ENCODE assay signal across 24 mouse cellular contexts in the genomic region with DNA sequence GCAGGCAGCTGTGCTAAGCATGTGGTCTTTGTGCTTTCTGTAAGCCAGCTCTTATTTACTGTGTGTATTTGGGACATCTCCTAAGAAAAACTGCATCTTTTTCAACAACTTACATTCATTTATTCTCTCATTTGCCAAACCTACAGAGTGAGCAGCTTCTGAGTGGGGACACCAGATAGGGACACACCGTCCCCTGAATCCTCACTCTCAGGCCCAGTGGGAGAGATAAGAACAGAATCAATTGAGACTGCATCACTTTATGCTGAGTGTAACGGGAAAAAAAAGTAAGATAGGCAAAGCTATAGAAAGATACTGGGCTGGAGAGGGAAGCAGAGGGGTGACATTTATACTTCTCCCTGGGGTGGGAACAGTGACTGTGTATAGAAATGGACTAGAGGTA. TPM values are rescaled to one million over a fixed set of nuclear protein-coding genes. Genes with fewer than 3 reads are reported as not detected.
"Had no signal": no experiment of that assay in that cellular context is flagged by ENCODE, and none has a peak within 500 bp of the region (broad histone marks: within the 10 kb centered on the region; RNA-seq: fewer than 3 reads in every experiment).

No protein-coding gene starts in this region.

- DNase-seq: left cerebral cortex, postnatal 4 days; liver; liver, embryonic 13.5 days; liver, postnatal 0 days; lung, adult 18-20 months; lung, adult 2 months; lung, embryonic 14.5 days; lung, postnatal 10 days; lung, postnatal 4 days; midbrain, embryonic 14.5 days had no signal

- ATAC-seq: liver, embryonic 12.5 days; liver, postnatal 0 days; lung, postnatal 0 days; midbrain, embryonic 13.5 days; midbrain, embryonic 15.5 days; midbrain, embryonic 16.5 days had no signal

RNA-seq across cellular contexts. Expression of a gene that starts 46.0 kb away (rescaled TPM):
- total RNA-seq: liver, adult 2 months; megakaryocyte, adult 5-6 weeks; monocyte, adult 5-6 weeks had no signal
- polyA plus RNA-seq: limb, embryonic 10.5 days; limb, embryonic 11.5 days; liver, adult 2 months; liver, embryonic 13.5 days; liver, embryonic 16.5 days; liver, postnatal 0 days; lung, adult 2 months; lung, embryonic 14.5 days; lung, embryonic 16.5 days; lung, postnatal 0 days; macrophage; myocyte had no signal
